Mouse (Mus musculus) erythroblast, adult 5-6 weeks (primary cell): ENCODE data around the gene Tmem132a. TPM values are rescaled to one million over a fixed set of nuclear protein-coding genes. Genes with fewer than 3 reads are reported as not detected.

Experiments
- ATAC-seq: replicated peaks from 2 replicates; pipeline ENCODE4 v1.8.0; 2016; ENCODE audit warnings: moderate number of reproducible peaks, mild to moderate bottlenecking, moderate TSS enrichment, inconsistent platforms; ENCODE audit not compliant: poor library complexity, low FRiP score, severe bottlenecking
- total RNA-seq, 2 experiments: library from RNA; stranded (forward) in 1 of 2; stranded (reverse) in 1 of 2; fragments of 150-400 nt in 1 of 2; fragments of 200-764, 138-1000 nt in 1 of 2; gene quantifications; 2 replicates each; pipeline versions ENCODE4 v1.2.3 to v1.2.4; 2015 to 2017; ENCODE audit warnings: low replicate concordance in 2 of 2

The Tmem132a gene
- total RNA-seq, 2 experiments from 2014 or later = not detected

DNA sequence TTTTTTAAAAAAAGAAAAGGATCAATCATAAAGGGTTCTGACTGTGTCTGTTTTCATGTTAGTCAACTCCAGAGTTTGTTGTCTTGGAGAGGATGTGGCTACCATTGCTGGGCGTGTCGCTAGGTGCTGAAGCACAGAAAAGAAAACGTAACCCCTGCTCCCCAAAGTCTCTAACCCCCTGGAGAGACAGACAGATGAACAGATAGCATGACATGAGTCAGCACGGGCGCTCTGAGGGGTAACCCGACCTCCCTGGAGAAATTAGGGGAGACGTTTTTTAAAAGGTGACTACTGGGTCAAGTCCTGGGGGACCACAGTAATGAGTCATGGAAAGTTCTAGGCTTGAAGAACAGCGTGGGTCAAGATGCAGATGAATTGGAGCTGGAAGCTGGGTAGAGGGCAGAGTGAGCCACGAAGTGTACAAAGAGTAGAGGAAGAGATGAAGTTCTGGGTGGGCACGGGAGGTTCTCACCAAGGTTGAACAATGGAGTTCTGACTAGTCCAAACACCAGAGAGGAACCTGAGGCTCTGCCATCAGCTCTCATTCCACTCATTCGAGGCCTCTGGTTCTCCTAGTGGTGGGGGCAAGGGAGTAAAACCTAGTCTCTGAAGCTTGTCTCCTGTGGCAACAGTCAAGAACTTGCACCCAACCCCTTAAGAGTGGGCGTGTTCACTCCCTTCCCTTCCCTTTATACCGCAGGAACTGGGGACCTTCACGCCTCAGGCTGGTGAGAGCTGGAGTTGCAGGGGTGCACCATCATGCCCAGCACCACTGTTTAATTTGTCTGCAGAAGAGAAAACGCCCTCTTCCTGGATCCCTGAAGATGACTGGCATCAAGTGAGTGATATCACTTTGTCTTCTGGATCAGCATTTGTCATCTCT, 30.5 kb downstream of the Tmem132a start, which contains the start of gene Slc15a3:
Slc15a3 (plus strand) TSS at position 718 of the 883 bp plus-strand sequence.
- ATAC-seq = no peak

GRCm38 (mm10) chr19:10835671-10836070, 34.1 kb downstream of the Tmem132a start:
- no peak for ATAC-seq

DNA sequence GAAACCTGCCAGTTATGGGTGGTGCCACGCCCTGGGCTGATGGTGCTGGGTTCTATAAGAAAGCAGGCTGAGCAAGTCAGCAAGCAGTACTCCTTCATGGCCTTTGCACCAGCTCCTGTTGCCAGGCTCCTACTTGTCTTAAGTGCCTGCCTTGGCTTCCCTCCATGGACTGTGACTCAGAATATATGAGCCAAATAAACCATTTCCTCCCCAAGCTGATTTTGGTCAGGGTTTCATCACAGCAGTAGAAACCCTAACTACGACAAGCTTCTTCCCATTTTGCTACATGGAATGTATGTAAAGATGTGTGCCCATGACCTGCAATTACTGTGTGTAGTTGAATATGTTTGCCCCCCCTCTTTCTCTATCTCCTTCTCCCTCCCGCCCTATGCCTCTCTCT, 36.1 kb downstream of the Tmem132a start:
- ATAC-seq = no peak

DNA sequence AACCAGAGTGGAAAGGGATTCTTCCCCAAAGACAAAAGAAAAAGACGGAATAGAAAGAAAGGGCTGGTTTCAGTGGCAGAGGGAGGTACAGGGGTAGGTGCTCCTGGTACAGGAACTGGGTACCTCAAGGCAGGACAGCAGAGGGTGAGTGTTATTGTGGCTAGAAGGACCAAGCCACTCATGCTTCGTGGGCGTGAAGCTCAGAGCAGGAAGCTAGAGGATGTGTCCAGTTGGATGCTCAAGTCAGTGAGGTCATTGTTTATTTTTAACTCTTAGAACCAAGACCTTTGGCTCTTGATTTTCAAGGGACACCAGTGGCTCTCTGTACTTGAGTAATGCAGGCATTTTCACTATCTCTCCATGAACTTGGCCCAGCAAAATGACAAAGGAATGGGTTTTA, 37.7 kb downstream of the Tmem132a start:
- no peak for ATAC-seq

GRCm38 (mm10) chr19:10831424-10831823, 38.3 kb downstream of the Tmem132a start:
- ATAC-seq = no peak

GRCm38 (mm10) chr19:10829436-10830175, 40.1 kb downstream of the Tmem132a start, which contains the start of gene Cd6:
TSS of gene Cd6 (minus strand) at chr19:10830058.
- ATAC-seq = no peak

DNA sequence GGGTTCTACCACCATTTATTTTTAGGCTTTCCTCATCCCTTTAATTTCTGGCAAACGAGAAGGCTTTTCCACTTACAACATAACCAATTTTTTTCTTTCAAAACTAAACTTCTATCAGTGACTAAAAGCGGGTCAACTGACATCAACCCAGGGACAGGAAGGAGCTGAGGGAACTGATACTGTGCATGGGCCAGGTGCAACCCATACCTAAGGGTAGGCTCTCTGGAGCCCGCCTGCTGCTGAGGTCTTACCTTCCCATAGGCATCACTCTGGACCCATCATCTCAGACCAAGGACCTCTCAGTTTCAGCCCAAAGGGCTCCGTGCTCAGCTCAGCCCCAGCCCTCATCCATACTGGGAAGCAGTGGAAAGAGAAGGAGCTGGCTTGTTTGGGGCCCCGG, 41.4 kb downstream of the Tmem132a start:
- no peak for ATAC-seq

DNA sequence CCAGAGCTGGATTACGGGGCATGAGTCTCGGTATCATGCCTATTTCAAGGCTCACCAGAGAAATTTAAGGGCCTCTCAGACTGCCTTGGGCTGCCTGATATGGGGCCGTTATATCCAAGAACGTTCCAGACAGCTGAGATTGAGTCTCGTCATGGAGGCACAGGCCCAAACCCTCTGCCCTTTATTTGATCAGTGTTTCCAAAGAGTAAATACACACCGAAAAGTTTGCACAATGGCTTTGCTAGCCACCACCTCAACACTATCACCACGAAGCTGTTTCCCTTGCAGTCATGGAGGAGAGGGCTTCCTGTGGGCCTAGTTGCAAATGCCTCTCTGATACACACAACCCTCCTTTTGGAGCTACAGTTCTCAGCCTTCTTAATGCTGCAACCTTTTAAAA, 45.7 kb downstream of the Tmem132a start:
- no peak for ATAC-seq

DNA sequence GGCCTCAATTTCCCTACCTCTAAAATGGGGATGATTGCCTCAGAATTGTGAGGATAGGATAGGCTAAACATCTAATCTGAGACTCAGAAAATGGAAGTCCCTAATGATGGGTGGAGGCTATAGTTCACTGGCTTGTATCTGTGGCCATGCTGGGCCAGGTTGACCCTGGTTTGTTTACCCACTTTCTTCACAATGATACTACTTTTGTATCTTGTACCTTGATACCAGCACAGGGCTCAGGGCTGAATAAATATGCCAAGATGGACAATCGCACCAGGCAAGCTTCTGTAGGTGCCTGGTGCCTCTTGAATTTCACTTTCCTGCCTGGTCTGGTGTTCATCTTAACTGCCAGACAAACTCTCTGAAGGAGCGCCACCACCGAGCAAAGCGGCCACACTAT, 47.2 kb downstream of the Tmem132a start:
- ATAC-seq = no peak

- no peak for ATAC-seq
Measured at GRCm38 (mm10) chr19:10821319-10821718, 48.4 kb downstream of the Tmem132a start.

GRCm38 (mm10) chr19:10818217-10818946, 51.4 kb downstream of the Tmem132a start:
- no peak for ATAC-seq

DNA sequence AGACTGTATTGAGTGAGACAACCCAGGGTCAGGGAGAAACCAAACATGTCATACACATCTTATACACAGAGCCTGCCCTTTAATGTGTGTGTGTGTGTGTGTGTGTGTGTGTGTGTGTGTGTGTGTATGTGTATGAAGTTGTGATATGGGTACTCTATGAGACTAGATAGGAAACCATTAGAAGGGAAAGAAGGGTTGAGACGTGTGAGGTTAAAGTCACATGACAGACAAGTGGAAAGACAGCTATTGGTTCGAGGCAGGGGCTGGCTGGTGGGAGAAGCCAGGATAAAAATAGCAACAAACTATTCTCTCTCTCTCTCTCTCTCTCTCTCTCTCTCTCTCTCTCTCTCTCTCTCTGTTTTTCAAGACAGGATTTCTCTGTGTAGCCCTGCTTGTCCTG, 53.3 kb downstream of the Tmem132a start:
- ATAC-seq = no peak

GRCm38 (mm10) chr19:10815871-10816270, 53.9 kb downstream of the Tmem132a start:
- no peak for ATAC-seq

GRCm38 (mm10) chr19:10813905-10814304, 55.8 kb downstream of the Tmem132a start:
- ATAC-seq = no peak

- ATAC-seq = no peak
Measured at GRCm38 (mm10) chr19:10813039-10813438, 56.7 kb downstream of the Tmem132a start.

DNA sequence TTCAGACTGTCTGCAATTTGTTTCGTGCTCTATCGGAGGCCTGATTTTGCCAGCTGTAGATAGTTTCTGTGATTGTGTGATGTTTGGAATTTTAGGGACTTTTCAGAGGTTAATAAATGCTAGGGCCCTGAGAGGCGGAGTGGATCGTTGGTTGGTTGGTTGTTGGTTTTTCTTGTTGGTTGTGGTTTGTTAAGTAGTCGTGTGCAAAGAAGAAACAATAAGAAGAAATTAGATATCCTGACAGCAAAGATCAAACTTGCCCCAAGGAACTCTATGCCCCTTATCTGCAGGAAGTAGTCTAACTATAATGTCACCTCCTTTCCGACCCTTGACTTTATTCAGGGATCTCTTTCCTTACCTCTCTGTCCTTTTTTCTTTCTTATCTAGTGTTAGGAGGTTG, 58.3 kb downstream of the Tmem132a start:
- no peak for ATAC-seq

- ATAC-seq = no peak
Measured at GRCm38 (mm10) chr19:10810176-10810492, 59.6 kb downstream of the Tmem132a start.

- no peak for ATAC-seq
Measured at GRCm38 (mm10) chr19:10809428-10810175, 60.1 kb downstream of the Tmem132a start.

GRCm38 (mm10) chr19:10808524-10809233, 61.1 kb downstream of the Tmem132a start:
- ATAC-seq = no peak
